Mouse (Mus musculus) right cerebral cortex, postnatal 14 days (tissue): ENCODE data around the gene Cenpm.

ENCODE experiments used
- DNase-seq: peaks from one replicate; pipeline ENCODE4 v3.0.0; 2022

Cenpm gene

DNA sequence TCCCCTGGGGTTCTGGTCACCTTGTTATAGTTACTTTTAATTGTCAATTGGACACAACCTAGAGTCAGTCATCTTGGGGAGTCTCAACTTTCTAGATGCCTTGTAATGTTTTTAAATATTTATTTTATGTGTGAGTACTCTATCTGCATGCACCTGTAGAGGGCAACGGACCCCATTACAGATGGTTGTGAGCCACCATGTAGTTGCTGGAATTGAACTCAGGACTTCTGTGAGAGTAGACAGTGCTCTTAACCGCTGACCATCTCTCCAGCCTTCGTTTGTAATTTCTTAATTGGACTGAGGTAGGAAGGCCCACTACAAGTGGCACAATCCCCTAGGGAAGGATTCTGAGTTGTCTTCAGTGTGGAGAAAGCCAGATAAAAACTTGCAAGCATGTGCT is 1.2 kb downstream of the Cenpm start:
- DNase-seq, result no peak

DNA sequence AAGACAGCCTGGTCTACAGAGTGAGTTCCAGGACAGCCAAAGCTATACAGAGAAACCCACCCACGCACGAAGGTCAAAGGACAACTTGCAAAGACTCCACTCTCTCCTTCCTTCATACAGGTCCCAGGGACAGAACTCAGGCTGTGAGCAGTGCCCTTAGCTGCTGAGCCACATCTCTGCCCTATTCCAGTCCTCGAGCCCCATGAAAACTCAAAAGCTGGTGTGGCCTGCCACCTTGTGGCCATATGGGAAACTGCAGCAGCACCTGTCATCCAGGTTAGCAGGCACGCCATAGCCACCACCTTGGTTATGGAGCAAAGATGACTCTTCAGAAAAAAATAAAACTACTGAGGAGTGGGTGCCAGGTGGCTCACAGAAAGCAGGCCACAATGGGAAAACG is 8.0 kb downstream of the Cenpm start:
- DNase-seq, result peak; percentile 72

DNA sequence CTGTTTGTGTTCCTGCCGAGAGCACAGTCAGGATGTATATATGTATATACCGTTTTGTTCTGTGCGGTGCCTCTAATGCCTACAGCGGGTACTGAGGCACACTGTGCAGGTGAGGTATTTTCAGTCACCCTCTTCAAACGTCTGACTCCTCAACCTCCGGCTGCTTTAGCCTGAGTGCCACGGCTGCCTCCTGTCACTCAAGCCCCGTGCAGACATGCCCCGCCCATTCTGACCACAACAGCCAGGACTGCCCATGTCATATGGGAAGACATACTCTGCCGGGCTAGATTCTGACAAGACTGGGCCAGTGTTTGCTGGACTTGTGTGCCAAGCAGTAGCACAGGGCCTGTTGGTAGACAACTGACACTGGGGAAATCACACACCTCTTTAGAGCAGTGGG is 8.9 kb downstream of the Cenpm start:
- no peak for DNase-seq

DNA sequence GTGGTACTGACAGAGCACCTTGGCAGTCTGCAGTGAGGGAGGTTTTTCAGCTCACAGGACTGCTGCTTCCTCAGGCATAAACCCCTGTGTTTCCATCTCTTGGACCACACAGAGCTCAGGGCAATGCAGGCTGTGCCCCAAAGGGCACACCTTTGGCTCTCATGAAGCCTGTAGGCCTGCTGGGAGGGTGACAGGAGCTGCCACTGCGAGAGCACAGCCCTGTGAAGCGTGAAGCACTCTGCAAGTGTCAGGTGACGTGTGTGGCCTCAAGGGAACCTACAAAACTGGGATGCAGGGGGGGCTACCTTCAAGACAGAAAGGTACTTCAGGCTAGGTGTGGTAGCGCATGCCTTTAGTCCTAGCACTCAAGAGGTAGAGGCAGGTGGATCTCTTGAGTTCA is 11.9 kb downstream of the Cenpm start:
- no peak for DNase-seq

DNA sequence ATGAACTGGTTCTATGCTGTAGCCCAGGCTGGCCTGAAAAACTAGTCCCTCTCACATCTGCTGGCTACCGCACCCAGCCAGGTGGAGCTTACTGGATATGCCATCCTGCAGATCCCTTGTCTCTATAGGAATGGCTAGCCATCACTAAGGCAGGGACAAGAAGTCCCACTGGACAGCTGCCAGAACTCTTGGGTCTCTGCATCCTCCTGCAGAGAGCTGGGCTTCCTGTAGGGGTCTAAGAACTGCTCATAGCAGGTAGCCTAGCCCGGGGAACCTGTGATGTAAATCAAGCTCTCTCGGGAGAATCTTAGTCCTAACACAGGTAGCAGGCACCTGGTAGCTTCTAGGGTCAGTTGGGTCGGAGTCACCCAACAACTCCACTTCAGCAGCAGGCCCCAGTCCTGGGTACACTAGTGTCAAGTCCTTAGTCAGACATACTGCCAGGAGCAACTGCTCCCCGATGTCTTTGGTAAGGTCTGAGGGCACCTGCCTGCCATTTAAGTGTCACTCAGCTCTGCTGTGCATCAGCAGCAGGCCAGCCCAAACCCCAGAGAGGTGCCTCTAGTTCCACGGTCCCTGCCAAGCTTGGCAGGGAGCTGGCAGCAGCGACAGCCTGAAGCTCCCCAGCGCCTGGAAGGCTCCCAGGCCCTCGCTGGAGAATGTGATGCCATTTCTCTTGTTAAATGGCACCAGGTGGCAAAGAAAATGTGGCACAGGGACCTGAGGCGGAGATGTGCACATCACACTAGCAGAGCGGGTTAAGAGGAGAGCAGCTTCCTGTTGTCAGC is 12.8 kb downstream of the Cenpm start:
- DNase-seq, result peak; percentile 54

DNA sequence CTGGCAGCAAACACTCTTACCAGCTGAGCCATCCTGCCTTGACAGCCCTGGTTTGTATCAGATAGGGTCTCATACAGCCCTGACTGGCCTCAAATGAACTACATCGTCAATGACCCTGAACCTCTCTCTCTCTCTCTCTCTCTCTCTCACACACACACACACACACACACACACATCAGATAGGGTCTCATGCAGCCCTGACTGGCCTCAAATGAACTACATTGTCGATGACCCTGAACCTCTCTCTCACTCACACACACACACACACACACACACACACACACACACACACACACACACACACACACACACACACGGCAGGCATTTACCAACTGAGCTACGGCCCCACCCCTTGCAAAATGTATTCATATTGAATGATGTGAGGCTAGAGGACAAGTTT is 13.4 kb downstream of the Cenpm start:
- DNase-seq, result no peak

DNA sequence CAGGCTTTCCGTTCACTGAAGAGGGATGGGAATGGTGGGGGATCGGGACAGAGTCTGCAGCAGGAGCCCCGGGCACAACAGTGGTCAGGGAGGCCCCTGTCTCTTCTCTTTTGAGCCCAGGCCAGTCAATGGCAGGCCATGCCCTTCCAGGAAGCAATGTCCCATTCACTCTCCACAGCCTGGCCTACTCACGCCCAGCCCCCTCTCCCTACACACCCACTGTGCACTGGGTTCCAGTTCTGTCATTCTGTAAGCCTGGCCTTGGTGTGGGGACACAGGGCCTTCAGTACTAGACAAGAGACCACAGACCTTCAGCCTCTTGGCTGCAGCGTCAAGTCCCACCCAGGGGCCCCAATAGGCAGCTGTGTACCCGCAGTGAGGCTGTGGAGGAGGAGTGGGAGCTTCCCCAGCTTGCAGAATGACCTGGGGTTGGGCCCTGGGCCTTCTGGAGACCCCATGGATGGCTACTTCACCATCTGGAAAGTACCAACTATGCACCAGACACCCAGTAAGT is 14.4 kb downstream of the Cenpm start:
- DNase-seq, result no peak

DNA sequence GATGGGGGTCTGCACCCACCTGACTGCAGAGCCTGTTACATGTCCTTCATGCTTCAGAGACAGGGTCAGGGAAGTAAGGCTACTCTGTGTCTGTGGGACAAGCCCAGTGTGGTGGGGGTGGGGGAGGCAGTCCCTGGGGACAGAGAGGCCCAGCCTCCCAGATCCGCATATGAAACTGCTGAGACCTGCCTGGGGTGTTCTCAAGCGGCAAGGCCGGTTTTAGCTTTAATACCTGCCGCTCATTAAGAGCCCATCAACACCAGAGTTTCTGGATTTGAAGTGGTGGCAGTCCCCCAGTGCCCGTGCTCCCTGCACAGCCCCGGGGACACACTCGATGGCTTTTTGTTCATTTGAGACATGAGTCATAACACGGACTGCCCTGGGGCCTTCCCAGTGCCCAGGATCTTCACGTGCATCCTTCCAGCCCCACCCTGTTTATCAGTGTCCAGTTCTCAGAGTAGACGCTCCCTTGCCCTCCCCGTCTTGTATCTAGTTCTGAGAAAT is 15.0 kb downstream of the Cenpm start:
- DNase-seq, result no peak

DNA sequence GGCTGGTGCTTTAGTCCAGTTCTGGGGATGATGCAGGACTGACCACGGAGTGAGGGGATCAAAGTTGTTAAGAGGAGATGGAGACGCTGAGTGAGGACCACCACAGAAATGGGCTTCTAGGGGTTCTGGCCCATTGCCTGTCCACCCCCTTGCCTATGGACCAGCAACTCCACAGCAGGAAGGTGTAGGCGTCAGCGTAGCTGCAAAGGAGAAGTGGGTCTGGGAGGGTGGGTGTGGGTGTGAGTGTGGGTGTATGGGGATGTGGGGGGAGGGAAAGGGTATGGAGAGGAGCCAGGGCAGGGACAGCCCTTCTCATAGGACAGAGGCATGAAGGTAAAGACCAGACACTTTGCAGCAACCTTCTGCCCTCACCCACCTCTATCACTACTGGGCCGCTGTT is 18.8 kb downstream of the Cenpm start:
- no peak for DNase-seq

DNA sequence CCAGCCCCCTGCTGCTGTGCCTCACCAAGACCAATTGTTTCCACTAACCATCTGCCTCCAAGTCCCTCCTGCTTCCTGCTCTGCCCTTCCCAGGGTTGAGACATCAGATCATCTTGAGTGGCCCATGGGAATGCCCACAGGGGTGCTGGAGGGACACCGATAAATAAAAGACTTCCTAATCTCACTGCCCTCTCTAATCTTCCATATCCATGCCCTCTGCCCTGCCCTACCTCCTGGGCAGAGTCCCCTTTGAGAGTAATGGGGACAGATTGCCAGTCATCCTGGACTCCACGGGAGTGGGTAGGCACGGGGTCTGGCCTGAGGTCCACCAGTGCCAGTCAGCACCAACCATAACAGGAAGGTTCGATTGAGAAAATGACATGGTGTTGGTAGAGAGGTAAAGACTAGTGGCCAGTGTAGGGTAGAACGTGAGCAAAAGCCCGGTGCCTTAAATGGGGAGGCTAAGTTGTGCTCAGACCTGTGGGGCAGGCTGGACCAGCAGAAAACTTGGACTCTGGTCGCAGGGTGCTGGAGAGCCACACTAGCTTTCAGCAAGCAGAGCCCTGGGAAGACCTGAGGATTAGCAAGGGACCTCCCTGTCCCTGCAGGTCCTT is 19.8 kb downstream of the Cenpm start:
- DNase-seq, result no peak

DNA sequence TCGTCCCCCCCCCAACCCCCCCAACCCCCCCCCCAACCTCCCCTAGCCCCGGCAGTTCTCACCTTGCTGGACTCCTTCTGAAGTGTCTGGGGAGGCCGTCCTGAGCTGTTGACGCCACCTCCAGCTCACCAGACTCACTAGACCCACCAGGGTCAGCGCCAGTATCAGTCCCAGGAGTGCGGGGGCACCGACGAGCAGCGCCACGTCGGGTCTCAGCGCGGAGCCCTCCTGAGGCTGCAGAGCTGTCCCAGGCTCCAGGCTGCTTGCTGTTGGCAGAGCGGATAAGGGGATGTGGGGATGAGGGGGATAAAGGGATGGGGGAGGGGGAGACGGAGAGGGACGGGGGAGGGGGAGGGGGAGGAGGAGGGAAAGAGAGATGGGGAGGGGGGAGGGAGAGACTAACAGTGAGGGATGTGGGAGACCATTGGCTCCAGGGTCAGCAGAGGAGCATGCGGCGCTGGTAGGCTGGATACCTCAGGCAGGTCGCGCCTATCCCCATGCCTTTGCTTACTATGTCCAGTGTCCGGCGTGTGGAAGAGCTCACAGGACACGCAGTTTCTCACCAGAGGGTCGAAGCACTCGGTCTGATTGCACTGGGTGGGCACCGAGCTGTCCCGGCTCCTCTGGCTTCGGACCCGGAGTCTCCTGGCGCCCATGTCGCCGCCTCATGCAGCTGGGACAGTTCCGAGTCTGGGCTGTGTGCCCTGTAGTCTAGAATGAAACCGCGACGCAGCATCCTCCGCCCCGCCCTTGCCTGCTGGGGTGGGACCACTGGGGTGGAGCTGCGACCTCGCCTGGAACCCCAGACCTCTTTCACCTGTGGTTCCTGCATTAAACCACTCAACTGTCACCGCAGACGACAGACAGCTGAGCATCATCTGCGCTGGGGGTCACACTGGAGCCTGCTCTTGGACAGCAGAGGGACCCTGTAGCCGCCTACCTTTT is 20.6 kb downstream of the Cenpm start, which contains the start of gene Tnfrsf13c:
Tnfrsf13c (minus strand) TSS at position 713 of the 945 bp plus-strand sequence.
- DNase-seq, result no peak

DNA sequence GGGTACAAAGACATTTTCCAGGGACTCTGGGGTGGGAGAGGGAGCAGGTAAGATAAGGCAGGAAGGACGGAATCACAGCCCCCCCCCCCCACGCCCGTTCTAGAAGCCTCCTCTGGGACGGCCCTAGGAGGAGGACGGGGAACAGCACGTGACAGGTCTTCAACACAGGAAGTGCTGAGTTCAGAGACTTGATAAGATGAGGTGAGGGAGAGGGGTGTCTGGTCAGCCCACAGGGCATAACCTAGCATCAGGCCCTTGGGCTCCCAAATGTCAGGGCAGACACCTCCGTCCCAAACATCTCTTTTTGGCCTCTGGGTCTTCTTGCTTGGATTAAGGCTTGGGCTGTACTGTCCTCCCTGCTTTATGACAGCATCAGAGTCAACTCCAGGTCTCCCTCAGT is 21.3 kb downstream of the Cenpm start:
- no peak for DNase-seq

DNA sequence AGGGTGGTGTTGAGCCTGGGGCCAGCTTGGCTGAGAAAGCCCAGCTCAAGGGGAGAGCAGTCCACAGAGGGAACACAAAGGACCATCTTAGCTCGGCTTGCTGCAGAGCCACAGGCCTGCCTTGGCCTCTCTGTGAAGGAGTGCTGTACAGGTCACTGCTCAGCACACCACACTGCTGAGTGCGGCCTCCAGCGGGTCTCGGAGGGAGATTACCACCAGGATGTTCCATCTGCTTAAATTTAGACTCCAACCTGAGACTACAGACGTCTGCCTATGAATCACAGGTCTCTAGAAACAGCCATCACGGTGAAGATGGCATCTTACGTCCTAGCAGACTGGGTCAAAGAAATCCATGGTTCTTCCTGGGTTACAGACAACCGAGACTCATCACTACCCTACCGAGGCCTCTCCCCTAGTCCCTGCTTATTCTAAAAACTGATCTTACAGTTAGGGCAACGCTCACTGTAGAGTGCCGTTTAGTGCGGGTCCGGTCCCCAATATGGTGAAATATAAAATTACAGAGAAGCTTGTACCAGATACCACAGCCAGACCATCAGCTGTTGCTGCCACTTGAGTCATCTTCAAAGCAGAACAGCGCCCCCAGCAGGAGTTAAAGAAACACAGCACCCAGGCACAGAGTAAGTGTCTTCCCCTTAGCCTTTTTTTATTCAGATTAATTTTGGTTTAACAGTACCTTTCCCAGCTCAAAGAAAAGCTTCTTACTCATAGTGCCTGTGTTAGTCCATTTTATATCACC is 23.3 kb downstream of the Cenpm start:
- DNase-seq, result no peak

DNA sequence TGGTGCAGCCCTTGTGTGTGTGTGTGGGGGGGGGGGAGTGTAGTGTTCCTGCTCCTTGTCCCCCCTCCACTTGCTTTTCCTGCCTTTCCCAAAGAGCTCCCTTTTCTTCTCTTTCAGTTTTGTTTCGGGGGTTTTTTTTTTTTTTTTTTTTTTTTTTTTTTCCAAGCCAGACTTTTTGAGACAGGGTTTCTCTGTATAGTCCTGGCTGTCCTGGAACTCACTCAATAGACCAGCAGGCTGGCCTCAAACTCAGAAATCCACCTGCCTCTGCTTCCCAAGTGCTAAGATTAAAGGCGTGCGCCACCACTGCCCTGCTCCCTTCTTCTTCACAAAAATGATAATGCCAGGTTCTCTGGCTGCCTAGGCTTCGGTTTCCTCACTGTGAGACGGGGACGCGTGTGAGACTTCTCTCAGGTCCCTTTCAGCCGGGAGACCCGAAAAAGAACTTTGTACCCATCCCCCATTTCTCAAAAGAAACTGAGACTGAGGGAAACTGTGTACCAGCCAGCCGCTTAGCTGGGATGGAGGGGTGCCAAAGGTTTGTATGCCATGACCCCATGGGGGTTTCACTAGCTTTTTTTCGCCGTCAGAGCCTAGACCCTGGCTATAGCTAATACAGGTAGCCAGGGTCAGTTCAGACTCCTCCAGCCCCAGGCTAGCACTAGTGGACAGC is 24.4 kb downstream of the Cenpm start:
- no peak for DNase-seq

DNA sequence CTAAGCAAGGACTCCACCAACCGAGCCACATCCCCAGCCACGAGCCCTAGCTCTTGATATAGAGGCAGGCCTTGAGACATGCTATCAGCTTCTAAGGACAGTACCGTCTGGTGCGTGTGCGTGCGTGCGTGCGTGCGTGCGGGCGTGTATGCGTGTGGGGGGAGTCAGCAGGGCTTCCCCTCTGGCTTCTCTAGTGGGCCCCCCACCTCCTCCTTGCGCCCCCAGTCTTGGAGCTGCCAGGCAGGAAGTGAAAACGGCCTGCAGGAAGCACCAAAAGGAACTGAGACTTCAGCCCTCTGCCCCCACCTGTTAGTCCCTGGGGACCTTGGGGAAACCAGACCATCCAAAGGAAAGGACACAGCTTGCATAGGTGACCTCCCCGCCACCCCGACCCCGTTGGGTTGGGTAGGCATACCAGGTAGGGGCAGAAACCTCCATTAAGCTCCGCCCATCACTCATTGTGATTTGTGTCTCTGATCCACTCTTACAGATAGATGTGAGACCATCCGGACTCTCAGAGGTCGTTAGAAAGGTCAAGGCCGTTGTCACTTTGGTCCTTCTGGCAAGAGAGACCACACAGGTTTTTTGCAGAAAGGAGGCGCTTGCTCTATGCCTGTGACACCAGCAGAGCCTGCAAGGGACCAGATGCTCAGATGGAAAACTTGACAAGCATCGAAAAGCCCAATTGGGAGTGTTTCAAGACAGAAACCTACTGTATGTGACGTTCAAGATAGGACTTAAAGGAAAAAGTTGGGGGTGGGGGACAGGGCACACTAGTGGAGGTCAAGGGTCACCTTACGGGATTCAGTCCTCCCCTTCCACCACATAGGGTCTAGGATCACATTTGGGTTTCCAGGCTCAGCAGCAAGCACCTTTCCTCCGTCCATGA is 25.5 kb downstream of the Cenpm start:
- no peak for DNase-seq

DNA sequence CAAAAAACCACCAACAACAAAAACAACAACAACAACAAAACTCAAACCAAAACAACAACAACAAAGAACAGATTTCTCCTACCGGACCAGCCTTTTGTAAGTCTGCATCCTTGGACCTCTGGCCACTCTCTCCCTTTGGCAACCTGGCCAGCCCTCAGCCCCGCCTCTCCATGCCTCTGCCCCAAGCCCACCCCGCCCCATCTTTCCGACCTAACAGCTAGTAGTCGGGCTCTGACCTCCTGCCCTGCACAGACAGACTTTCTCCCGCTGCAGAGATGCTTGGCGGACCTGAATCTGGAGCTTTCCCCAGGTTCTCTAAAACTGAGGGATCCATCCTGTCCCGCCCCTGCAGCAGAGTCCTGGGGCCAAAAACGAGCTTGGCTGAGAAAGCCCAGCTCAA is 26.6 kb downstream of the Cenpm start:
- DNase-seq, result no peak

DNA sequence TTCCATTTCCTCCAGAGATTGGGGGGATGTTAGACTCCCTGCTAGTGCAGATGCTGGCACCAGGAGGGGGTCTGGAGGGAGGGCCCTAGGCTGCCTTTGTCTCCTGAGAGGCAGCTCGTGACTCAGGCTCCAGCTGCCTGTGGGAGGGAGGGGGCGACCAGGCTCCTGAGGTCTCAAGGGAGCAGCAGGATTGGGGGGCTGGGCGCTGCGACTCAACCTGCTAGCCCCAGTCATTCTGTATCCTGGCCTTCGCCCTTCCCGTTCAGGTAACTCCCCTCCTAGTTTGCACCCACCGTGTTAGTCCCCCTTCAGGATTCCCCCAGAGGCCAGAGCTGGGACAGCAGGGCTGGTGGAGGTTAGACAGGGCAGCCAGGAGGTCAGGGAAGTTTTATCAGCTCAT is 27.5 kb downstream of the Cenpm start:
- no peak for DNase-seq

DNA sequence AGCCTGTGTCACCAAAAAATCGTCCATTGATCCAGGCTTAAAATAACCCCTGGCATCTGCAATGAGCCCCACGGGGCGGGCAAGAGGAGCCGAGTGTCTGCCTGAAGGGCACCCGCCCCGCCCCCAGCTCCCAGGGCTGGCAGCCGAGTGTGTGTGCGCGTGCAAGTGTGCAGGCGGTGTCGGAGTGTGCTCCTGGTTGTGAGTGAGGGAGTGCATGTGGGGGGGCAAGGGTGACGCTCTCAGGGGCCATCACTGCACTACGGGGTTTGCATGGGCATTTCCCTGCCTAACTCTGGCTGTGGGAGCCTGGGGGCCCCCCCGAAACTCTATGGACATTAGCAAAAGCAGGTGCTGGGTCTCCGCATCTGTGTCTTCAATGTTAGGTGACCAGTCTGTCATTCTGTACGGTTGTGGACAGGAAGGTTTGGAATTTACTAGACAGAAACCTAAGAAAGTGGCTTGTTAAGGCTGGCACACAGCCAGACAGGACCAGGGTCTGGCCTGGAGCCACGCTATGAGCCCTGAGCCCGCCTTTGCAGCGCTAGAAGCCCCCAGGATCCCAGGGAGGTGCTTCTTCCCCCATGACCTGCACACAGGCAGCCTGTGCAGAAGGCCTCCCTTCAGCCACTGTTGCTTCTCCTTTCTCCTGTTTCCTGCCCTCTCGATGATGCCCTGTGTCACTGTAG is 28.3 kb downstream of the Cenpm start:
- DNase-seq, result no peak

DNA sequence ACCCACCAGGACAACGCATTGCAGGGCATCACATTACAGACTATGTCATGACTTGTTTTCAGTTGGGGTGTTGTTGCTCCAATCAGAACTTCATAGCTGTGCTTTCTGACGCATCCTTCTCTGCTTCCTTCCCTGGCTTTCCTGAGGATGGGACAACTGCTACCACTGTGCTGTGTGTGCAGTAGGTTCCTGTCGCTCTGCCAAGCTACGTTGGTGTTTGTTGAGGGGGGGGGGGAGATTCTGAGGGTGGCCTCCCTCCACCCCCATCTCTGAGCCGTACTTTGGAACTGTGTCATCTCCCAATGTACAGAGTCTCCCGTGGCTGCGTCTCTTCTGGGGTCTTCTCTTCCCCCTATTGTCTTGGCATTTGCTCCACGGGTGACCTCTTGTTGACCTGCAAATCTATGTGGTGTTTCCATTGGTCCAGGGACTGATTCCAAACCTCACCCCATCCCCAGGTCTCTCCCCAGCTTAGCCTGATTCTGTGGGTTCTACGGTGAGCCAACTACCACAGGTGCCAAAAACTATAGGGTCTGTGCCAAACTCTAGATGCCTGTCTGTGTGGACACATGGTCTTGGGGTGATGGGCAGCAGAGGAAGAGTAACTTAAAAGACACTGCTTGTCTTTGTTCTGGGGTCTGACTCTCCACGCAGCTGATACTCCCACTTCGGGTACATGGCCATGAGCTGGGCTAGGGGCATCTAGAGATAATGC is 29.1 kb downstream of the Cenpm start:
- no peak for DNase-seq
